In the genomic region with DNA sequence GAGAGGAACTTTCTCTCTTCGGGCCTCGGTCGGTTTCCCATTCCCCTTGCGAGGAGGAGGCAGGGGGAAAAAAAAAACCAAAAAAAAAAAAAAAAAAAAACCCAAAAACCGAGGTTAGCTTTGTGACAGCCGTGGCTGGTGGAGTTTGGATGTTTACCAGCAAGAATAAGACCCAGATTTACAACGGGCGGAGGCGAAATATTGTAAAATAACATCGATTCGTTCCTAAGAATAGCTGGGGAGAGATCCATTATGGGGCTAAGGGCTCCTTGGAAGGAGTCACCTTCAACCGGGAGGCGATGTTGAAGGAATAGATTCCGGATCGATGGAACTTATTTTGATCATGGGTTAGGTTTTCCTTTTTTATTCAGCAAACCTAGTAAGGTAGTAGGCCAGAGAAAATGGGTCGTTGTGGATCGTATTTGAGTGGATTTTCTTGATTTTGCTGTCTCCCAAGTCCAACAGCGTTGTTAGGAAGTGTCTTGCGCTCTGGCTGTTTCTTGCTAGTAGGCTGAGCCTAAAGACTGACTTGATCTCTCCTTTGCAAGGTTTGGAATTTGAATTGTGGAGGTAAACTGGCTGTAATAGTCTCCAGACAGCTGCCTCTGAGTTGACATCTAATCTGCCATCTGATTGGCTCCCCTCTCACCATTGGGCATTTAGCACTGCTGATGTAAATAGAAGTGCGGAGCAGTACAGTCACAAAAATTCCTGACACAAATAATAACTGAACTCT, we compare ENCODE assay signal across 8 mouse cellular contexts. TPM values are rescaled to one million over a fixed set of nuclear protein-coding genes. Genes with fewer than 3 reads are reported as not detected.
DNase-seq lines count a peak whose midpoint lies in the region; ATAC-seq and TF ChIP-seq lines count a peak whose summit lies in the region.

No protein-coding gene starts in this region.

- no peaks in the 10 kb centered on the region for H3K9me3 ChIP-seq in embryonic facial prominence, embryonic 14.5 days (ENCODE audit: control insufficient read depth, low read length)
- no peaks in the 10 kb centered on the region for H3K9me3 ChIP-seq in hindbrain, embryonic 16.5 days (ENCODE audit: control insufficient read depth, low read length)
- no peaks in the 10 kb centered on the region for H3K9me3 ChIP-seq in liver, embryonic 14.5 days (ENCODE audit: control insufficient read depth, low read length)
- H3K9me3 ChIP-seq in neural tube, embryonic 13.5 days: no peaks in the 10 kb centered on the region

- H3K4me3 ChIP-seq in layer of hippocampus, adult 2 months: peak overlapping the region; percentile 80
- peak overlapping the region; percentile 97 for H3K4me3 ChIP-seq in embryonic facial prominence, embryonic 14.5 days (ENCODE audit: low read depth, low read length)
- H3K4me3 ChIP-seq in hindbrain, embryonic 16.5 days (ENCODE audit: low read length): peak overlapping the region; percentile 90
- peak overlapping the region; percentile 59 to 97 for H3K4me3 ChIP-seq in liver, embryonic 14.5 days (ENCODE audit: insufficient read depth in 1 of 2, low read depth in 2 of 2, low read length in 2 of 2)
- H3K4me3 ChIP-seq in neural tube, embryonic 13.5 days: peak overlapping the region; percentile 98

- WGBS in embryonic facial prominence, embryonic 14.5 days: under 1% methylated on average over 20 of the region's 20 CpGs
- 0% methylated on average over 20 of the region's 20 CpGs for WGBS in hindbrain, embryonic 16.5 days
- 1% methylated on average over 20 of the region's 20 CpGs for WGBS in liver, embryonic 14.5 days (ENCODE audit: insufficient replicate concordance)
- under 1% methylated on average over 20 of the region's 20 CpGs for WGBS in neural tube, embryonic 13.5 days

- DNase-seq in layer of hippocampus, adult 2 months (ENCODE audit: low spot score in 2 of 2): peak in 1 of 2 experiments; percentile 69
- no peak for DNase-seq in layer of hippocampus, adult 9-10 months (ENCODE audit: low spot score)
- DNase-seq in Muller cell, postnatal 12 days (ENCODE audit: inconsistent ontology term): peak; percentile 68
- peak; percentile 91 for DNase-seq in embryonic facial prominence, embryonic 14.5 days (ENCODE audit: low spot score)
- peak; percentile 47 to 59 (median 47) for DNase-seq in liver, embryonic 14.5 days (ENCODE audit: low read depth in 3 of 3, low spot score in 3 of 3)

- H3K9ac ChIP-seq in embryonic facial prominence, embryonic 14.5 days (ENCODE audit: low read depth, low read length): peak overlapping the region; percentile 100
- peak overlapping the region; percentile 98 for H3K9ac ChIP-seq in hindbrain, embryonic 16.5 days (ENCODE audit: low read depth, low read length)
- H3K9ac ChIP-seq in liver, embryonic 14.5 days (replicated peaks): peak overlapping the region; percentile 99
- peak overlapping the region; percentile 100 for H3K9ac ChIP-seq in neural tube, embryonic 13.5 days

- no peaks in the 10 kb centered on the region for H3K36me3 ChIP-seq in embryonic facial prominence, embryonic 14.5 days (ENCODE audit: control insufficient read depth, insufficient read depth, low read length)
- no peaks in the 10 kb centered on the region for H3K36me3 ChIP-seq in hindbrain, embryonic 16.5 days (ENCODE audit: control insufficient read depth, insufficient read depth, low read length)
- no peaks in the 10 kb centered on the region for H3K36me3 ChIP-seq in liver, embryonic 14.5 days (replicated peaks; ENCODE audit: control insufficient read depth, insufficient read depth, low read depth)
- no peaks in the 10 kb centered on the region for H3K36me3 ChIP-seq in neural tube, embryonic 13.5 days

- no peak for TF ChIP-seq EP300 in liver, embryonic 14.5 days (IDR thresholded peaks at IDR 0.05; ENCODE audit: low read depth)

- H3K27me3 ChIP-seq in embryonic facial prominence, embryonic 14.5 days (replicated peaks; ENCODE audit: control insufficient read depth, insufficient read depth, low read length): no peaks in the 10 kb centered on the region
- H3K27me3 ChIP-seq in hindbrain, embryonic 16.5 days (replicated peaks; ENCODE audit: control insufficient read depth, insufficient read depth, low read length): no peaks in the 10 kb centered on the region
- no peaks in the 10 kb centered on the region for H3K27me3 ChIP-seq in liver, embryonic 14.5 days (ENCODE audit: control insufficient read depth, insufficient read depth, low read length)
- H3K27me3 ChIP-seq in neural tube, embryonic 13.5 days: no peaks in the 10 kb centered on the region

- no peak for ATAC-seq in embryonic facial prominence, embryonic 14.5 days (ENCODE audit: low read depth)
- no peak for ATAC-seq in hindbrain, embryonic 16.5 days
- ATAC-seq in liver, embryonic 14.5 days (ENCODE audit: insufficient read depth): no peak
- no peak for ATAC-seq in neural tube, embryonic 13.5 days (ENCODE audit: low read depth)
- no peak for ATAC-seq in monocyte, adult 5-6 weeks (replicated peaks; ENCODE audit: insufficient number of reproducible peaks, low FRiP score, low TSS enrichment, poor library complexity, severe bottlenecking)

- peaks cover 26% of the 10 kb centered on the region for H3K4me1 ChIP-seq in embryonic facial prominence, embryonic 14.5 days (ENCODE audit: control insufficient read depth, insufficient read depth, low read length)
- H3K4me1 ChIP-seq in hindbrain, embryonic 16.5 days (ENCODE audit: control insufficient read depth, insufficient read depth, low read depth, low read length): peaks cover 31% of the 10 kb centered on the region
- H3K4me1 ChIP-seq in liver, embryonic 14.5 days (replicated peaks; ENCODE audit: control insufficient read depth in 2 of 2, insufficient read depth in 2 of 2, low read length in 1 of 2): peaks cover 6 to 16% of the 10 kb centered on the region in 2 experiments; a peak in 3 of 4 replicates
- peaks cover 50% of the 10 kb centered on the region for H3K4me1 ChIP-seq in neural tube, embryonic 13.5 days (replicated peaks)

- no peak for TF ChIP-seq CTCF in layer of hippocampus, adult 2 months (conservative IDR thresholded peaks at IDR 0.05)
- no peak for TF ChIP-seq CTCF in liver, embryonic 14.5 days (IDR thresholded peaks at IDR 0.05; ENCODE audit: low read depth)

- H3K27ac ChIP-seq in layer of hippocampus, adult 2 months: peak overlapping the region; percentile 100
- peak overlapping the region; percentile 100 for H3K27ac ChIP-seq in embryonic facial prominence, embryonic 14.5 days (replicated peaks; ENCODE audit: low read depth, low read length)
- peak overlapping the region; percentile 100 for H3K27ac ChIP-seq in hindbrain, embryonic 16.5 days (ENCODE audit: low read depth, low read length)
- H3K27ac ChIP-seq in liver, embryonic 14.5 days: peak overlapping the region; percentile 76
- peak overlapping the region; percentile 100 for H3K27ac ChIP-seq in neural tube, embryonic 13.5 days (replicated peaks)

- peak overlapping the region; percentile 63 for H3K4me2 ChIP-seq in embryonic facial prominence, embryonic 14.5 days (ENCODE audit: low read depth, low read length)
- peak overlapping the region; percentile 85 for H3K4me2 ChIP-seq in hindbrain, embryonic 16.5 days (ENCODE audit: low read length)
- H3K4me2 ChIP-seq in liver, embryonic 14.5 days (ENCODE audit: low read depth): peak overlapping the region; percentile 94
- peak overlapping the region; percentile 69 for H3K4me2 ChIP-seq in neural tube, embryonic 13.5 days

RNA-seq across cellular contexts. Expression of a gene that starts 2.9 kb away (rescaled TPM):
- total RNA-seq in layer of hippocampus, adult 2 months (2021): 100 to 1,000 TPM; 114 to 119 TPM
- polyA plus RNA-seq in embryonic facial prominence, embryonic 14.5 days (2014; fragmentation: Nextera tagmentation; extraction: Ambion mirVana): 12.4 and 14.3 TPM in 2 replicates
- polyA plus RNA-seq in hindbrain, embryonic 16.5 days (2015; fragmentation: Nextera tagmentation; extraction: Ambion mirVana): 9.6 and 12.5 TPM in 2 replicates
- 2.3 and 2.6 TPM in 2 replicates for polyA plus RNA-seq in liver, embryonic 14.5 days (2012; rRNA removed)
- polyA plus RNA-seq in liver, embryonic 14.5 days (2014; fragmentation: Nextera tagmentation; extraction: Ambion mirVana): 2.9 and 3.1 TPM in 2 replicates
- polyA plus RNA-seq in neural tube, embryonic 13.5 days (2015; fragmentation: Nextera tagmentation; extraction: Ambion mirVana): 14.1 and 14.4 TPM in 2 replicates
- 15.9 to 37.8 TPM (median 20.9 TPM) in 3 replicates for total RNA-seq in monocyte, adult 5-6 weeks (2017)
